Mouse (Mus musculus) central nervous system, embryonic 14 days (tissue): ENCODE data around the gene Rnf212b. TPM values are rescaled to one million over a fixed set of nuclear protein-coding genes. Genes with fewer than 3 reads are reported as not detected.

ENCODE experiments used
- polyA plus RNA-seq: library from polyadenylated mRNA; depleted of rRNA; stranded (reverse); fragments of >200 nt; gene quantifications from 2 replicates; pipeline ENCODE4 v1.2.3, GENCODE M21; 2012; rRNA removed

Rnf212b gene
- not detected in 2 replicates for polyA plus RNA-seq

GRCm38 (mm10) chr14:54813991-54814390 is at the start of gene Rnf212b:
Gene Rnf212b (plus strand): TSS chr14:54814141.

DNA sequence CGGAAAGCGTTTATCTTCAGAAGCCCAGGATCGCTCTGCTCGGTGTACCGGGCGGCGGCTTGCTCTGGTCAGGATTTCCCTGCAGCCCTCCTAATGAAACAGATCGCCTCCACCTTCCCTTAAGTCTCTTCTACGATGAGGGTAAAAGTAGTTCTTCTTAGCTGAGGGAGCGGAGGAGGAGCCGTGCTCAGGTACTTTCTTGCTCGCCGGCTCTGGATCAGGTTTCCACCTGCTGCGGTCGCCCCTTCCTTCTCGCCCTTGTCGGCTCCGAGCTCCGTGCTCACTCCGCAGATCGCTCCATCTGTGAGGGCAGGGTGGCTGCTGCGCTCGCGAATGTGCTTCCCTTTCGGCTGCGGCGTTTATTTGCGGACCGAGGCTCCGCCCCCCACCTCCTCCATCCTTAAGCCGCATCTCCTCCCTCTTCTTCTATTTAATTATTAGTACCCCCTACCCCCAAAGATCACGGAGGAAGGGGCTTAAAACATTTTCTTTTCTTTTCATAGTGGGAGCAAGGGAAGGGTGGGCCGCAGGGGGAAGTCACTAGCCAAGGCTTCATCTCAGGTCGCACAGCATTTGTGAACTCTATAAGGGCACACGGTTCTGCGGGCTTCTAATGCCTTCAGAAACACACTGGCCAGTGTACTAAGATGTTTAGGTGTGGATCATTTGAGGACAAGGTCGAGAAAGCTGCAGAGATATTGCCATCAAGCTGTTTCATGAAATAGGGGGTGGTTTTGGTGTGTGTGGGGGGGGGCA is 32.2 kb upstream of the Rnf212b start, which contains the start of gene Slc7a8:
TSS of gene Slc7a8 (minus strand) at position 337 of the 756 bp plus-strand sequence.

GRCm38 (mm10) chr14:54870861-54871260 is 56.9 kb downstream of the Rnf212b start, which contains the start of gene Homez:
Gene Homez (minus strand): TSS chr14:54870961.

GRCm38 (mm10) chr14:54877048-54877715 is 63.2 kb downstream of the Rnf212b start, which contains the start of gene Ppp1r3e:
Gene Ppp1r3e (minus strand): TSS chr14:54877550.

GRCm38 (mm10) chr14:54883154-54884021 is 69.4 kb downstream of the Rnf212b start, which contains the start of the genes Bcl2l2 and Gm20521:
Gene Bcl2l2 (plus strand): TSS chr14:54883377.
Gene Gm20521 (plus strand): TSS chr14:54883441.

DNA sequence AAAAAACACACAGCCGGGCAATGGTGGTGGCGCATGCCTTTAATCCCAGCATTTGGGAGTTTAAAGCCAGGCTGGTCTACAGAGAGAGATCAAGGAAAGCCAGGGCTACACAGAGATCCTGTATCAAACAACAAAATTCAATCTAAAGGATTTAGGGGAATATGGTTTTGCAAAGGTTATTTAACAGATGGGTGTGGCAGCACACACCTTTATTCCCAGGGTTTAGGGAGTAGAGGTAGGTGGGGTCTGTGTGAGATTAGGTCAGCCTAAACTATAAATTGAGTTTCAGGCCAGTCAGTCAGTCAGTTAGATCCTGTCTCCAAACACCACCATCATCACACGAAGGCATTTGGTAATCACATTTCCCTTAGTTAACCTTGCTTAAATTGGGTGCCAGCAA is 78.3 kb downstream of the Rnf212b start, which contains the start of gene Pabpn1:
TSS of gene Pabpn1 (plus strand) at position 301 of the 400 bp plus-strand sequence.

Other genes starting within 250 kb of the Rnf212b start
- gene Ajuba, start 236.6 kb upstream of the Rnf212b start, polyA plus RNA-seq: 18.8 and 22.4 TPM in 2 replicates
- gene 4931414P19Rik, start 208.1 kb upstream of the Rnf212b start, polyA plus RNA-seq: 12.6 and 15.1 TPM in 2 replicates
- 256 and 274 TPM in 2 replicates for gene Psmb5, start 196.1 kb upstream of the Rnf212b start, polyA plus RNA-seq
- gene Psmb11, start 192.7 kb upstream of the Rnf212b start, polyA plus RNA-seq: 0.06 and 0.39 TPM in 2 replicates
- gene Gm17606, start 173.2 kb upstream of the Rnf212b start, polyA plus RNA-seq: not detected in 2 replicates
- gene Cdh24, start 172.8 kb upstream of the Rnf212b start, polyA plus RNA-seq: 58.5 and 72.3 TPM in 2 replicates
- gene 1700123O20Rik, start 127.9 kb upstream of the Rnf212b start, polyA plus RNA-seq: 70.3 and 72.1 TPM in 2 replicates
- 356 and 358 TPM in 2 replicates for gene Acin1, start 127.2 kb upstream of the Rnf212b start, polyA plus RNA-seq
- gene Gm29776, start 115.3 kb upstream of the Rnf212b start, polyA plus RNA-seq: 0.09 and 0.20 TPM in 2 replicates
- gene Cebpe, start 102.0 kb upstream of the Rnf212b start, polyA plus RNA-seq: 0.16 and 0.17 TPM in 2 replicates
- gene Slc7a8, start 32.2 kb upstream of the Rnf212b start, polyA plus RNA-seq: 9.6 and 9.9 TPM in 2 replicates
- gene Homez, start 56.8 kb downstream of the Rnf212b start, polyA plus RNA-seq: 8.5 and 9.0 TPM in 2 replicates
- 14.7 and 18.0 TPM in 2 replicates for gene Ppp1r3e, start 63.4 kb downstream of the Rnf212b start, polyA plus RNA-seq
- 47.4 and 48.0 TPM in 2 replicates for gene Bcl2l2, start 69.2 kb downstream of the Rnf212b start, polyA plus RNA-seq
- 0.39 and 0.41 TPM in 2 replicates for gene Gm20521, start 69.3 kb downstream of the Rnf212b start, polyA plus RNA-seq
- 736 and 777 TPM in 2 replicates for gene Pabpn1, start 78.4 kb downstream of the Rnf212b start, polyA plus RNA-seq
- gene Slc22a17, start 99.0 kb downstream of the Rnf212b start, polyA plus RNA-seq: 504 and 538 TPM in 2 replicates
- 33.6 and 38.5 TPM in 2 replicates for gene Efs, start 112.0 kb downstream of the Rnf212b start, polyA plus RNA-seq
- gene Il25, start 118.6 kb downstream of the Rnf212b start, polyA plus RNA-seq: 0.35 and 0.47 TPM in 2 replicates
- gene Cmtm5, start 122.1 kb downstream of the Rnf212b start, polyA plus RNA-seq: 3.6 and 8.9 TPM in 2 replicates
- 0.21 and 0.36 TPM in 2 replicates for gene Myh6, start 152.8 kb downstream of the Rnf212b start, polyA plus RNA-seq
- not detected in 2 replicates for gene Gm17428, start 162.8 kb downstream of the Rnf212b start, polyA plus RNA-seq
- gene Myh7, start 180.5 kb downstream of the Rnf212b start, polyA plus RNA-seq: 5.9 and 18.0 TPM in 2 replicates
- gene Ngdn, start 201.3 kb downstream of the Rnf212b start, polyA plus RNA-seq: 56.3 and 58.2 TPM in 2 replicates